Mouse (Mus musculus): ENCODE data around the gene Ly6g5b. TPM values are rescaled to one million over a fixed set of nuclear protein-coding genes. Genes with fewer than 3 reads are reported as not detected.
A peak's percentile ranks its signal among the peaks of the same experiment; 100 is the strongest.

Ly6g5b gene
- polyA plus RNA-seq, 1 experiment from 2014 or later, result 1.5 TPM

- Histone ChIP-seq H3K4me1 (no peaks in the 10 kb centered on the region), H3K27me3 (no peaks in the 10 kb centered on the region), H3K27ac (no peak overlapping the region), H3K9me3 (no peaks in the 10 kb centered on the region), H3K9ac (no peak overlapping the region), H3K4me2 (no peak overlapping the region), H3K36me3 (replicated peaks) (peaks cover 85% of the 10 kb centered on the region), H3K4me3 (replicated peaks) (no peak overlapping the region)
- ATAC-seq (ENCODE audit: low FRiP score), result no peak
- 75% methylated on average over 10 of the region's 10 CpGs for WGBS
Measured at GRCm38 (mm10) chr17:35100196-35100765, 14.9 kb downstream of the Ly6g5b start.

GRCm38 (mm10) chr17:35097164-35097655 lies 18.0 kb downstream of the Ly6g5b start:
- Histone ChIP-seq H3K9me3 (no peaks in the 10 kb centered on the region), H3K27me3 (no peaks in the 10 kb centered on the region), H3K4me1 (no peaks in the 10 kb centered on the region), H3K27ac (no peak overlapping the region), H3K36me3 (replicated peaks) (peaks cover 94% of the 10 kb centered on the region), H3K4me2 (no peak overlapping the region), H3K9ac (no peak overlapping the region), H3K4me3 (replicated peaks) (no peak overlapping the region)
- ATAC-seq (ENCODE audit: low FRiP score), result no peak
- 77% methylated on average over 12 of the region's 12 CpGs for WGBS

- no peak overlapping the region for H3K4me2 ChIP-seq
- no peaks in the 10 kb centered on the region for H3K9me3 ChIP-seq
- H3K36me3 ChIP-seq (replicated peaks), result peaks cover 94% of the 10 kb centered on the region
- H3K4me3 ChIP-seq (replicated peaks), result no peak overlapping the region
- WGBS, result 79% methylated on average over 12 of the region's 12 CpGs
- H3K9ac ChIP-seq, result no peak overlapping the region
- H3K4me1 ChIP-seq, result no peaks in the 10 kb centered on the region
- no peak for ATAC-seq (ENCODE audit: low FRiP score)
- H3K27me3 ChIP-seq, result no peaks in the 10 kb centered on the region
- no peak overlapping the region for H3K27ac ChIP-seq
Measured at GRCm38 (mm10) chr17:35096597-35096996, 18.6 kb downstream of the Ly6g5b start.

GRCm38 (mm10) chr17:35094475-35095365 lies 20.5 kb downstream of the Ly6g5b start:
- Histone ChIP-seq H3K27ac (no peak overlapping the region), H3K36me3 (replicated peaks) (peaks cover 77% of the 10 kb centered on the region), H3K4me3 (replicated peaks) (no peak overlapping the region), H3K27me3 (no peaks in the 10 kb centered on the region), H3K4me2 (no peak overlapping the region), H3K9ac (no peak overlapping the region), H3K9me3 (no peaks in the 10 kb centered on the region), H3K4me1 (peaks cover 12% of the 10 kb centered on the region)
- 94% methylated on average over 15 of the region's 15 CpGs for WGBS
- ATAC-seq (ENCODE audit: low FRiP score), result no peak

- no peak overlapping the region for H3K27ac ChIP-seq
- no peak overlapping the region for H3K9ac ChIP-seq
- H3K9me3 ChIP-seq, result no peaks in the 10 kb centered on the region
- H3K36me3 ChIP-seq (replicated peaks), result peaks cover 56% of the 10 kb centered on the region
- no peak overlapping the region for H3K4me2 ChIP-seq
- peaks cover 13% of the 10 kb centered on the region for H3K4me1 ChIP-seq
- ATAC-seq (ENCODE audit: low FRiP score), result no peak
- H3K4me3 ChIP-seq (replicated peaks), result no peak overlapping the region
- WGBS, result 93% methylated on average over 14 of the region's 14 CpGs
- H3K27me3 ChIP-seq, result no peaks in the 10 kb centered on the region
Measured at GRCm38 (mm10) chr17:35092403-35093198, 22.6 kb downstream of the Ly6g5b start.

GRCm38 (mm10) chr17:35090166-35090932 lies 24.9 kb downstream of the Ly6g5b start:
- Histone ChIP-seq H3K27me3 (peaks cover under 1% of the 10 kb centered on the region; the same call in 1 of the 2 replicates), H3K27ac (no peak overlapping the region), H3K4me2 (peak overlapping the region; percentile 62), H3K4me1 (peaks cover 13% of the 10 kb centered on the region), H3K36me3 (replicated peaks) (peaks cover 35% of the 10 kb centered on the region), H3K9me3 (no peaks in the 10 kb centered on the region), H3K4me3 (replicated peaks) (peak overlapping the region; percentile 55), H3K9ac (peak overlapping the region; percentile 68)
- ATAC-seq (ENCODE audit: low FRiP score), result no peak
- 78% methylated on average over 8 of the region's 8 CpGs for WGBS

- Histone ChIP-seq H3K4me1 (peaks cover 13% of the 10 kb centered on the region), H3K27ac (peak within 1 kb of the TSS; percentile 91), H3K27me3 (peaks cover 3% of the 10 kb centered on the region; the same call in 1 of the 2 replicates), H3K36me3 (replicated peaks) (peaks cover 22% of the 10 kb centered on the region), H3K4me2 (peak within 1 kb of the TSS; percentile 62), H3K9ac (peak within 1 kb of the TSS; percentile 68), H3K4me3 (replicated peaks) (peak within 1 kb of the TSS; percentile 55), H3K9me3 (no peaks in the 10 kb centered on the region)
- peak; percentile 99 for ATAC-seq (ENCODE audit: low FRiP score)
- WGBS, result 3% methylated on average over 65 of the region's 67 CpGs
Measured at GRCm38 (mm10) chr17:35088825-35089644, 26.2 kb downstream of the Ly6g5b start, which contains the start of gene Abhd16a. Gene Abhd16a, plus strand, starts transcription at chr17:35089263.

- Histone ChIP-seq H3K27ac (no peak overlapping the region), H3K9me3 (no peaks in the 10 kb centered on the region), H3K9ac (no peak overlapping the region), H3K4me3 (replicated peaks) (no peak overlapping the region), H3K36me3 (replicated peaks) (peaks cover 17% of the 10 kb centered on the region), H3K4me2 (no peak overlapping the region), H3K27me3 (peaks cover 4% of the 10 kb centered on the region; the same call in 1 of the 2 replicates), H3K4me1 (peaks cover 13% of the 10 kb centered on the region)
- 50% methylated on average over 2 of the region's 2 CpGs for WGBS
- ATAC-seq (ENCODE audit: low FRiP score), result no peak
Measured at GRCm38 (mm10) chr17:35088151-35088550, 27.1 kb downstream of the Ly6g5b start.

GRCm38 (mm10) chr17:35085208-35085865 lies 29.9 kb downstream of the Ly6g5b start, which contains the start of gene Ly6g6f:
Gene Ly6g6f, minus strand, starts transcription at chr17:35085610.
- no peaks in the 10 kb centered on the region for H3K36me3 ChIP-seq (replicated peaks)
- WGBS, result 87% methylated on average over 7 of the region's 7 CpGs
- no peaks in the 10 kb centered on the region for H3K9me3 ChIP-seq
- no peak within 1 kb of the TSS for H3K4me2 ChIP-seq
- peaks cover 7% of the 10 kb centered on the region for H3K4me1 ChIP-seq
- H3K9ac ChIP-seq, result no peak within 1 kb of the TSS
- ATAC-seq (ENCODE audit: low FRiP score), result no peak
- H3K27me3 ChIP-seq, result peaks cover 9% of the 10 kb centered on the region; the same call in 1 of the 2 replicates
- H3K27ac ChIP-seq, result no peak within 1 kb of the TSS
- no peak within 1 kb of the TSS for H3K4me3 ChIP-seq (replicated peaks)

GRCm38 (mm10) chr17:35083929-35084497 lies 31.2 kb downstream of the Ly6g5b start:
- WGBS, result 90% methylated on average over 3 of the region's 3 CpGs
- ATAC-seq (ENCODE audit: low FRiP score), result no peak
- H3K36me3 ChIP-seq (replicated peaks), result no peaks in the 10 kb centered on the region

More at GRCm38 (mm10) chr17:35083929-35084497, 31.2 kb downstream of the Ly6g5b start:
- Histone ChIP-seq H3K9me3 (no peaks in the 10 kb centered on the region), H3K9ac (no peak overlapping the region), H3K4me2 (no peak overlapping the region), H3K27me3 (peaks cover 13% of the 10 kb centered on the region; the same call in 1 of the 2 replicates), H3K4me1 (no peaks in the 10 kb centered on the region), H3K4me3 (replicated peaks) (no peak overlapping the region), H3K27ac (no peak overlapping the region)

Measured in forebrain, embryonic 12.5 days (tissue).